Mouse (Mus musculus) layer of hippocampus, adult 2 months (tissue): Measurements from ENCODE around the gene Hydin. TPM values are rescaled to one million over a fixed set of nuclear protein-coding genes. Genes with fewer than 3 reads are reported as not detected.

Experiments used
- DNase-seq, 2 experiments: peaks; one replicate each; pipeline ENCODE4 v3.0.0; 2022; ENCODE audit warnings: low spot score in 2 of 2
- H3K27ac ChIP-seq: fragments of 200-600 bp; 2 replicates; pipeline ENCODE4 v1.8.1; 2022
- H3K4me3 ChIP-seq: fragments of 200-600 bp; 2 replicates; pipeline ENCODE4 v1.8.1; 2022; ENCODE audit warnings: mild to moderate bottlenecking
- CTCF ChIP-seq: fragments of 200-600 bp; conservative IDR thresholded peaks from 2 replicates; pipeline ENCODE4 v1.8.1; 2022; ENCODE audit warnings: antibody characterized with exemption, mild to moderate bottlenecking, moderate library complexity
- long read RNA-seq, 2 experiments: library from polyadenylated mRNA; stranded (forward); transcript quantifications; one replicate each; pipeline ENCODE4 v2.0.0; 2021; ENCODE audit warnings: borderline mapping rate in 2 of 2
- total RNA-seq, 2 experiments: library from RNA; stranded (reverse); gene quantifications; 2 replicates each; pipeline ENCODE4 v1.2.3; 2021

Hydin gene
- total RNA-seq, result under 1 TPM; 0.42 to 0.67 TPM
- long read RNA-seq, experiment 1, partial matches to known transcripts, result 0 of 1 reads
- long read RNA-seq, experiment 1, other reads (novel, unspliced or antisense), result 1 of 1 reads
- long read RNA-seq, experiment 2, partial matches to known transcripts, result 0 of 3 reads
- long read RNA-seq, experiment 2, other reads (novel, unspliced or antisense), result 3 of 3 reads

DNA sequence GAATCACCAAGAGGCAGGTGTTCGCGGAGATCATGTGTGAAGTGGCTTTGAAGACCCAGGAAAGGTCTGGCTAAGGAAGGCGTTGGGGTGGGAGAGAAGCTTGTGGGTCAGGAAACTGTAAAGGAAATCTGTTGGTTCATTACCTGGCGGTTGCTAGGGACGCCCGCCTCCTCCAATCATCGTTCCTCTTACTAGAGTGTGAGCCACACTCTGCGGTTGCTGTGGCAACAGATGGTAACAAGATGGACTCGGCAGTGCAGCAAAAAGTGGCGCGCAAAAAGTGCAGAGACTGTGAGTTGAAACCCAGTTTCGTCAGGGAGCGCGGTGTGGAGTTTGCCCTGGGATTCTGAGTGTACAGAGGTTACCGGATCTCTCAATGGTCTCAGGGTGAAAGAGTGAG lies at the start of gene Hydin:
TSS of gene Hydin (plus strand) at position 237 of the 400 bp plus-strand sequence.
- peak within 1 kb of the TSS; percentile 48 for H3K4me3 ChIP-seq
- no peak for TF ChIP-seq CTCF
- DNase-seq, result peak; percentile 80
- H3K27ac ChIP-seq, result no peak within 1 kb of the TSS

DNA sequence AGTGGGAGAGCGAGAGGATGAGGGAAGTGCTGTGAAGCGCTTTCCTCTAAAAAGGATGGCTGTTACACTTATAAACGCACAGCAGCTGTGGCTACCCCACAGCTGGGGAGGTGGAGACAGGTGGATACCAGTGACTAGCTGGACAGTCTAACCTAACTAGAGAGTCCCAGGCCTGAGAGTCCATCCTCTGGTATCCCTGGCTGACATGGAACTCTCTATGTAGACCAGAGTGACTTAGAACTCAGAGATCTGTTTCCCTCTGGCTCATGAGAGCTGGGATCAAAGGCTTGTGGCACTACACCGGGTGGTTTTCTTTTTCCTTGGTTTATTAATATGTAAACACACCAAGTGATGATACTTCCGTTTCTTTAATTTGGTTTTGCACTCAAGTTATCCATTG lies 49.6 kb upstream of the Hydin start:
- H3K27ac ChIP-seq, result peak overlapping the region; percentile 90
- no peak for TF ChIP-seq CTCF
- peak overlapping the region; percentile 80 for H3K4me3 ChIP-seq
- peak in 1 of 2 experiments; percentile 26 for DNase-seq

GRCm38 (mm10) chr8:110217681-110218131 lies 49.1 kb upstream of the Hydin start:
- TF ChIP-seq CTCF, result no peak
- Histone ChIP-seq H3K27ac (peak overlapping the region; percentile 90), H3K4me3 (peak overlapping the region; percentile 80)
- DNase-seq, result peak; percentile 100

DNA sequence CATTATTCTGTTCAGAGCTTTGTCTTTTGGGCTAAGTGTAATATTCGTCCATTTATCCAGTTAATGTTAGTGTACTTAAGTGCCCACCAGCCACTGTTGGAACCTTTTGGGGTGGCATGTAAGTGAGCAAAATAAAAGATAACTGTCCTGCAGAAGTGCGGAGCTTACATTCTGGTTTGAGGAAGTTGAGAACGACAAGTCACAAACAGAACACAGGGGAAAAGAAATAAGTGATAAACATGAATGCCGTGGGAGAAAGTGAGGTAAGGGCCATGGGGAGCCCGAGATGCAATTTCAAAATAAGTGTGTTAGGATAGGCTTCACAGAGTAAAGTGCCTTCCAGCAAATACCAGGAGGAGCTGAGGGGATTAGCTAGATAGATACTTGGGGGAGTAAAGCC lies 48.3 kb upstream of the Hydin start:
- Histone ChIP-seq H3K4me3 (peak overlapping the region; percentile 80), H3K27ac (no peak overlapping the region)
- no peak for TF ChIP-seq CTCF
- DNase-seq, result no peak

DNA sequence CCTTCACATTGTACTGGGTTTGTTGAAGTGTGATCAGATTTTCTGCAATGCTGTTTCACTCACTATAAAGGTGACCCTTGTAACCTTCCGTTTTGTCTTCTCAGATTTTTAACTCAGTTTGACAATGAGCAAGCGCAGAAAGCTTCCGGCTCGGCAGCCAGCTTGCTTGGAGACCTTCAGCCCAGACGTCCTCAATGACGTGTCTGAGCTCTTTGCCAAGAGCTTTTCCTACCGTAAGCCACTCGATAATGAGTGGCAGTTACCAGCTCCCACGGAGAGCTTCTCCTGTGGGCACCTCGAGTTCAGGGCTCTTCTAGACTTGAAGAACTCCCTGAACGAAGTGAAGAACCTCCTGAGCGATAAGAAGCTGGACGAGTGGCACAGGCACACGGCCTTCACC lies 45.8 kb upstream of the Hydin start:
- Histone ChIP-seq H3K27ac (no peak overlapping the region), H3K4me3 (no peak overlapping the region)
- TF ChIP-seq CTCF, result no peak
- no peak for DNase-seq

- Histone ChIP-seq H3K4me3 (no peak overlapping the region), H3K27ac (no peak overlapping the region)
- no peak for TF ChIP-seq CTCF
- no peak for DNase-seq
Measured at GRCm38 (mm10) chr8:110230803-110231202, 36.0 kb upstream of the Hydin start.

GRCm38 (mm10) chr8:110242278-110243177 lies 24.2 kb upstream of the Hydin start:
- Histone ChIP-seq H3K4me3 (no peak overlapping the region), H3K27ac (no peak overlapping the region)
- DNase-seq, result peak in 1 of 2 experiments; percentile 20
- TF ChIP-seq CTCF, result no peak

DNA sequence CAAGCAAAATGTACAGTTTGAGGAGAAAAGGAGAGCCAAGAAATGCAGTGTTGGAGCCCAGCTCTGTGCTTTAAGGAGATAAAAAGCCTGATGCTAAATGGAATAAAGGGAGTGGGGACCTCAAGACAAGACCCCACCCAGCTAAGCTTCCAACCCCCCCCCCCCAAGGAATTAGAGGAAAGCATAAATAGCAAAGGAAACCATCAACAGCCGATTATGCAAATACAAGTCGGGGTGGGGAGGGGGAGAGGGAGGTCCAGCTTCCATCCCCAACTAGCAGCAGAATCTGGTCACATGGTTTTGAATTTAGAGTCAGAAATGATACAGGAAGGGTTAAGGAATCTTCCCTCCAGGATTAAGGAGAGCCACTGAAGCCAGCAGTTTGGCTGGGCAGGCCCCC lies 22.2 kb upstream of the Hydin start:
- Histone ChIP-seq H3K4me3 (no peak overlapping the region), H3K27ac (no peak overlapping the region)
- TF ChIP-seq CTCF, result no peak
- no peak for DNase-seq

DNA sequence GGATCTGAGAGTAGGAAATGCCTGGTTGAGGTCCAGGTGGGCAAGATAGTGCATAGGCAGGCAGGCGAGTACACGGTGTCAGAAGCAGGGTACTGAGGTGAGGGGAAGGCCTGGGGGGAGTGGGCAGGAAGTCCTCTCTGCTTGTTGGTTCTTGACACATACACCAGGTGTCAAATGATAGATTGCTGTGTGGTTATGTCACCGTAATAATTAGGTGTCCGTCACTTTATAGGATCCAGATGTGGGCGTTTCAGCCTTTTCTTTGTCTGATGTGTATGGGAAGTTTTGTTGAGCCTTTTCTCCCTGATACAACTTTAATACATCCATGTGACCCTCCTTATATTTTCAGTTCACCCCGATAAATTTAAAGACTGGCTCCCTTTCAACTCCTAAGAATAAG lies 19.5 kb upstream of the Hydin start:
- TF ChIP-seq CTCF, result no peak
- no peak overlapping the region for H3K27ac ChIP-seq
- H3K4me3 ChIP-seq, result no peak overlapping the region
- DNase-seq, result no peak

GRCm38 (mm10) chr8:110253986-110254385 lies 12.8 kb upstream of the Hydin start:
- DNase-seq, result no peak
- no peak for TF ChIP-seq CTCF
- Histone ChIP-seq H3K4me3 (no peak overlapping the region), H3K27ac (no peak overlapping the region)

DNA sequence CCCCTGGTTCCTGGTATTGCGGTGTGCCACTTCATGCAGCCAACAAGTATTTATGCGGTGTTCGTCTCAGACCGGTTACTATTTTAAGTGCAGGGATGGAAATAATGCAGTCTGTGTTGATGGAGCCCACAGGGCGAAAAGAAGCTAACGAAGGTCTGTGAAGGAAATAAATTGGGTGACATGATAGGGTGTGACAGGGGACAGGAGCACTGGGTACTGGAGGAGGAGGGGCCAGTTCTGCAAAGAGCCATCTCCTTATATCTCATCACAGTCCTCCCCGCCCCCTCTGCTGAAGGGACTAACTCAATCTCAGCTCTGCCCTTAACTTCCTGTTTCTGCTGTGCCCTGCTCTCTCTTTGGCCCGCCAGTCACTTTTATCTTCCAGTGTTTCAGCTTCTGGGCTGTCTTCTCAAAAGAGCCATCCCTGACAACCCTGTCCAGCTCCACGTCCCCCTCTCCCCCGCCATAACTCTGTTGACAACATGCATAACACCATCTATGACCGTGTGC lies 926 bp upstream of the Hydin start:
- no peak for TF ChIP-seq CTCF
- no peak overlapping the region for H3K27ac ChIP-seq
- no peak overlapping the region for H3K4me3 ChIP-seq
- no peak for DNase-seq

DNA sequence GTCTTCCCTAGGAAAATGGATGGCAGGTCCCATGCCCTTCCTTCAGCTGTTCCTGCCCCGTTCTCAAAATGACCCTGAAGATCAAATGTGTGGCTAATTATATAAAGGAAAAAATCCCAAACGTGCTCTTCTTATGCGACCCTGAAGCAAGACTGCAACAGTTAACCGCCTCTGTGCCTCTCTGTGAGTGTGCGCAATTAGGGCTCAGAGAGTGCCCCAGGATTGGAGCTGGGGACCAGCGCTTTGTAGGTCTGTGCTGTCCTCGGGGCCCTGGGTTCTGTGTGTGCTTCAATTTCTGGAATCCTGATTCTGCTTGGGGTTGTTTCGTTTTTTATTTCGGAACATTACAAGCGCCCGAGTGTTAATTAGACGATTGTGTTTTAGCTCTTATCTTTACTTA lies 491 bp downstream of the Hydin start:
- TF ChIP-seq CTCF, result no peak
- Histone ChIP-seq H3K27ac (no peak overlapping the region), H3K4me3 (peak overlapping the region; percentile 48; the same call in 1 of the 2 replicates)
- DNase-seq, result no peak

DNA sequence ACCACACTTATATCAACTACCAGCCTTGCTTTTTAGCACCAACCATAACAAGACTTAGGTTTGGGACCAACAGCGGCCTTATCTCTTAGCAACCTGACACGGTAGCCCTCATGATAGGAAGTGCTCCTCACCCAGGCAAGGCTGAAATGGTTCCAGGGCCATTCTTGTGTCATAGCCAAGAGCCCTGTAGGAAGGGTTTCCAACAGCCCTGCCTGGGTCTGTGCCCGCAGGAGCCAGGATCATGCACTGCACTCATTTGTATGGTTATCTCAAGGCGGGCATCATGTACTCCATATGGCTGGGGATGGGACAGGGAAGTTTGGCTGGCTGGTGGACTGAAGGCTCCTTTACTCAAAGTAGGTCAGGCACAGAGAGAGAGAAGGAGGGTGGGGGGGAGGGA lies 3.9 kb downstream of the Hydin start:
- H3K4me3 ChIP-seq, result no peak overlapping the region
- H3K27ac ChIP-seq, result no peak overlapping the region
- TF ChIP-seq CTCF, result no peak
- DNase-seq, result no peak
